Mouse (Mus musculus) kidney, embryonic 15.5 days (tissue): ENCODE data around the gene Prune1. TPM values are rescaled to one million over a fixed set of nuclear protein-coding genes. Genes with fewer than 3 reads are reported as not detected.
A peak's percentile ranks its signal among the peaks of the same experiment; 100 is the strongest.

Source experiments
- ATAC-seq: fragments of 200-750 bp; cut with Nextera tagmentation; replicated peaks from 2 replicates; pipeline ENCODE4 v1.8.0; 2017; ENCODE audit warnings: moderate TSS enrichment; ENCODE audit not compliant: low FRiP score
- H3K27ac ChIP-seq: fragments of 300-500 bp; sonication (generic); 2 replicates; pipeline ENCODE4 v1.5.1; 2015; ENCODE audit warnings: mild to moderate bottlenecking, inconsistent platforms
- H3K27me3 ChIP-seq: fragments of 300-500 bp; sonication (generic); 2 replicates; pipeline ENCODE4 v1.6.1; 2015; ENCODE audit warnings: inconsistent platforms
- H3K36me3 ChIP-seq: fragments of 300-500 bp; sonication (generic); 2 replicates; pipeline ENCODE4 v1.6.1; 2015; ENCODE audit warnings: inconsistent platforms
- H3K4me1 ChIP-seq: fragments of 300-500 bp; sonication (generic); 2 replicates; pipeline ENCODE4 v1.6.1; 2015; ENCODE audit warnings: inconsistent platforms
- H3K4me2 ChIP-seq: fragments of 300-500 bp; sonication (generic); 2 replicates; pipeline ENCODE4 v1.6.1; 2015; ENCODE audit warnings: moderate library complexity, mild to moderate bottlenecking, inconsistent platforms
- H3K4me3 ChIP-seq: fragments of 300-500 bp; sonication (generic); replicated peaks from 2 replicates; pipeline ENCODE4 v1.5.1; 2015; ENCODE audit warnings: mild to moderate bottlenecking, inconsistent platforms
- H3K9ac ChIP-seq: fragments of 300-500 bp; sonication (generic); 2 replicates; pipeline ENCODE4 v1.6.1; 2015; ENCODE audit warnings: mild to moderate bottlenecking, inconsistent platforms
- H3K9me3 ChIP-seq: fragments of 300-500 bp; sonication (generic); replicated peaks from 2 replicates; pipeline ENCODE4 v1.6.1; 2016; ENCODE audit warnings: inconsistent platforms
- WGBS: fragments of 180-500 bp; shearing (Covaris S2); methylation state at CpG from one replicate; pipeline ENCODE4 v1.1.7; 2015; ENCODE audit warnings: mixed read lengths; 5-methylcytosine and 5-hydroxymethylcytosine counted together
- polyA plus RNA-seq: library from polyadenylated mRNA; unstranded; fragments of >200 nt; fragmentation: Nextera tagmentation; extraction: Ambion mirVana; gene quantifications from 2 replicates; pipeline ENCODE4 v1.2.1, GENCODE M21; 2015

Gene Prune1
- polyA plus RNA-seq, 1 experiment from 2014 or later: 22.5 TPM

GRCm38 (mm10) chr3:95296103-95296469 lies 14.2 kb upstream of the Prune1 start:
- peaks cover 15% of the 10 kb centered on the region; the same call in 1 of the 2 replicates for H3K4me1 ChIP-seq
- ATAC-seq: peak; percentile 34; the same call in 1 of the 2 replicates
- peaks cover 54% of the 10 kb centered on the region for H3K36me3 ChIP-seq
- H3K9me3 ChIP-seq: no peaks in the 10 kb centered on the region
- WGBS: 11% methylated on average over 5 of the region's 5 CpGs
- H3K9ac ChIP-seq: no peak overlapping the region
- peak overlapping the region; percentile 61 for H3K27ac ChIP-seq
- H3K4me3 ChIP-seq: no peak overlapping the region
- no peak overlapping the region for H3K4me2 ChIP-seq
- H3K27me3 ChIP-seq: no peaks in the 10 kb centered on the region

GRCm38 (mm10) chr3:95295321-95296102 lies 13.6 kb upstream of the Prune1 start:
- Histone ChIP-seq H3K27me3 (no peaks in the 10 kb centered on the region), H3K9ac (no peak overlapping the region), H3K36me3 (peaks cover 60% of the 10 kb centered on the region), H3K9me3 (no peaks in the 10 kb centered on the region), H3K27ac (peak overlapping the region; percentile 61), H3K4me1 (peaks cover 15% of the 10 kb centered on the region; the same call in 1 of the 2 replicates), H3K4me2 (no peak overlapping the region), H3K4me3 (no peak overlapping the region)
- 74% methylated on average over 11 of the region's 11 CpGs for WGBS
- ATAC-seq: peak; percentile 30

GRCm38 (mm10) chr3:95294718-95295117 lies 12.8 kb upstream of the Prune1 start:
- Histone ChIP-seq H3K4me2 (no peak overlapping the region), H3K9ac (no peak overlapping the region), H3K4me1 (peaks cover 17% of the 10 kb centered on the region; the same call in 1 of the 2 replicates), H3K9me3 (no peaks in the 10 kb centered on the region), H3K27me3 (no peaks in the 10 kb centered on the region), H3K36me3 (peaks cover 66% of the 10 kb centered on the region), H3K4me3 (no peak overlapping the region), H3K27ac (no peak overlapping the region)
- 85% methylated on average over 5 of the region's 5 CpGs for WGBS
- ATAC-seq: no peak

- Histone ChIP-seq H3K4me3 (no peak overlapping the region), H3K9me3 (no peaks in the 10 kb centered on the region), H3K9ac (no peak overlapping the region), H3K4me1 (peaks cover 16% of the 10 kb centered on the region; the same call in 1 of the 2 replicates), H3K27me3 (no peaks in the 10 kb centered on the region), H3K4me2 (no peak overlapping the region), H3K36me3 (peaks cover 70% of the 10 kb centered on the region), H3K27ac (no peak overlapping the region)
- 90% methylated on average over 7 of the region's 7 CpGs for WGBS
- no peak for ATAC-seq
These were observed 12.4 kb upstream of the Prune1 start for GRCm38 (mm10) chr3:95294316-95294715.

- H3K9me3 ChIP-seq: no peaks in the 10 kb centered on the region
- 44% methylated on average over 11 of the region's 11 CpGs for WGBS
- ATAC-seq: no peak
- no peaks in the 10 kb centered on the region for H3K27me3 ChIP-seq
- no peak overlapping the region for H3K27ac ChIP-seq
- no peak overlapping the region for H3K4me3 ChIP-seq
- no peak overlapping the region for H3K9ac ChIP-seq
- H3K4me1 ChIP-seq: peaks cover 16% of the 10 kb centered on the region; the same call in 1 of the 2 replicates
- no peak overlapping the region for H3K4me2 ChIP-seq
- peaks cover 77% of the 10 kb centered on the region for H3K36me3 ChIP-seq
These were observed 11.7 kb upstream of the Prune1 start for GRCm38 (mm10) chr3:95293537-95293936.

GRCm38 (mm10) chr3:95292899-95293298 lies 11.0 kb upstream of the Prune1 start:
- Histone ChIP-seq H3K4me3 (no peak overlapping the region), H3K4me2 (no peak overlapping the region), H3K9ac (no peak overlapping the region), H3K27me3 (no peaks in the 10 kb centered on the region), H3K9me3 (no peaks in the 10 kb centered on the region), H3K36me3 (peaks cover 83% of the 10 kb centered on the region), H3K27ac (no peak overlapping the region), H3K4me1 (peaks cover 16% of the 10 kb centered on the region; the same call in 1 of the 2 replicates)
- no peak for ATAC-seq
- 87% methylated on average over 2 of the region's 2 CpGs for WGBS

- no peak overlapping the region for H3K4me3 ChIP-seq
- no peak overlapping the region for H3K9ac ChIP-seq
- ATAC-seq: no peak
- 79% methylated on average over 4 of the region's 4 CpGs for WGBS
- H3K4me1 ChIP-seq: peaks cover 13% of the 10 kb centered on the region
- peaks cover 75% of the 10 kb centered on the region for H3K36me3 ChIP-seq
- no peaks in the 10 kb centered on the region for H3K27me3 ChIP-seq
- no peak overlapping the region for H3K4me2 ChIP-seq
- no peaks in the 10 kb centered on the region for H3K9me3 ChIP-seq
- no peak overlapping the region for H3K27ac ChIP-seq
These were observed 9.2 kb upstream of the Prune1 start for GRCm38 (mm10) chr3:95291041-95291440.

- H3K9me3 ChIP-seq: no peaks in the 10 kb centered on the region
- no peaks in the 10 kb centered on the region for H3K27me3 ChIP-seq
- no peak overlapping the region for H3K9ac ChIP-seq
- peaks cover 17% of the 10 kb centered on the region for H3K4me1 ChIP-seq
- 66% methylated on average over 6 of the region's 6 CpGs for WGBS
- H3K4me2 ChIP-seq: no peak overlapping the region
- H3K4me3 ChIP-seq: no peak overlapping the region
- no peak overlapping the region for H3K27ac ChIP-seq
- no peak for ATAC-seq
- peaks cover 72% of the 10 kb centered on the region for H3K36me3 ChIP-seq
These were observed 8.3 kb upstream of the Prune1 start for GRCm38 (mm10) chr3:95290156-95290555.

- Histone ChIP-seq H3K4me3 (no peak overlapping the region), H3K9ac (no peak overlapping the region), H3K27ac (no peak overlapping the region), H3K36me3 (peaks cover 65% of the 10 kb centered on the region), H3K4me1 (peaks cover 24% of the 10 kb centered on the region), H3K4me2 (no peak overlapping the region), H3K9me3 (no peaks in the 10 kb centered on the region), H3K27me3 (no peaks in the 10 kb centered on the region)
- WGBS: 93% methylated on average over 4 of the region's 4 CpGs
- ATAC-seq: no peak
These were observed 7.5 kb upstream of the Prune1 start for GRCm38 (mm10) chr3:95289419-95289818.

GRCm38 (mm10) chr3:95287541-95287940 lies 5.7 kb upstream of the Prune1 start:
- ATAC-seq: no peak
- 90% methylated on average over 3 of the region's 3 CpGs for WGBS
- H3K27ac ChIP-seq: no peak overlapping the region
- no peak overlapping the region for H3K4me3 ChIP-seq
- H3K9me3 ChIP-seq: no peaks in the 10 kb centered on the region
- H3K4me1 ChIP-seq: peaks cover 34% of the 10 kb centered on the region
- H3K9ac ChIP-seq: no peak overlapping the region
- H3K4me2 ChIP-seq: no peak overlapping the region
- no peaks in the 10 kb centered on the region for H3K27me3 ChIP-seq
- H3K36me3 ChIP-seq: peaks cover 47% of the 10 kb centered on the region

- H3K9me3 ChIP-seq: no peaks in the 10 kb centered on the region
- peaks cover 37% of the 10 kb centered on the region for H3K4me1 ChIP-seq
- peak overlapping the region; percentile 59; the same call in 1 of the 2 replicates for H3K27ac ChIP-seq
- H3K4me2 ChIP-seq: no peak overlapping the region
- no peak overlapping the region for H3K4me3 ChIP-seq
- WGBS: 81% methylated on average over 7 of the region's 7 CpGs
- no peak overlapping the region for H3K9ac ChIP-seq
- peaks cover 38% of the 10 kb centered on the region for H3K36me3 ChIP-seq
- H3K27me3 ChIP-seq: no peaks in the 10 kb centered on the region
- ATAC-seq: no peak
These were observed 4.6 kb upstream of the Prune1 start for GRCm38 (mm10) chr3:95286510-95286909.

GRCm38 (mm10) chr3:95286011-95286410 lies 4.1 kb upstream of the Prune1 start:
- H3K9me3 ChIP-seq: no peaks in the 10 kb centered on the region
- WGBS: 50% methylated on average over 5 of the region's 5 CpGs
- H3K4me3 ChIP-seq: no peak overlapping the region
- no peaks in the 10 kb centered on the region for H3K27me3 ChIP-seq
- ATAC-seq: no peak
- H3K36me3 ChIP-seq: peaks cover 33% of the 10 kb centered on the region
- H3K9ac ChIP-seq: no peak overlapping the region
- peak overlapping the region; percentile 59; the same call in 1 of the 2 replicates for H3K27ac ChIP-seq
- no peak overlapping the region for H3K4me2 ChIP-seq
- peaks cover 37% of the 10 kb centered on the region for H3K4me1 ChIP-seq
